Mouse (Mus musculus) cerebellum, adult 2 months (tissue): Measurements from ENCODE around the gene Cygb.

ENCODE experiments used
- CTCF ChIP-seq: fragments of 200-500 bp; IDR thresholded peaks from 2 replicates; pipeline ENCODE4 v1.5.1; 2011; ENCODE audit warnings: low read depth, mild to moderate bottlenecking, control low read depth, low read length, moderate library complexity, borderline replicate concordance; ENCODE audit not compliant: insufficient read depth
- POLR2A ChIP-seq: fragments of 200-500 bp; IDR thresholded peaks from 2 replicates; pipeline ENCODE4 v1.6.1; 2011; ENCODE audit warnings: low read length, control low read depth, borderline replicate concordance; ENCODE audit not compliant: insufficient read depth

DNA sequence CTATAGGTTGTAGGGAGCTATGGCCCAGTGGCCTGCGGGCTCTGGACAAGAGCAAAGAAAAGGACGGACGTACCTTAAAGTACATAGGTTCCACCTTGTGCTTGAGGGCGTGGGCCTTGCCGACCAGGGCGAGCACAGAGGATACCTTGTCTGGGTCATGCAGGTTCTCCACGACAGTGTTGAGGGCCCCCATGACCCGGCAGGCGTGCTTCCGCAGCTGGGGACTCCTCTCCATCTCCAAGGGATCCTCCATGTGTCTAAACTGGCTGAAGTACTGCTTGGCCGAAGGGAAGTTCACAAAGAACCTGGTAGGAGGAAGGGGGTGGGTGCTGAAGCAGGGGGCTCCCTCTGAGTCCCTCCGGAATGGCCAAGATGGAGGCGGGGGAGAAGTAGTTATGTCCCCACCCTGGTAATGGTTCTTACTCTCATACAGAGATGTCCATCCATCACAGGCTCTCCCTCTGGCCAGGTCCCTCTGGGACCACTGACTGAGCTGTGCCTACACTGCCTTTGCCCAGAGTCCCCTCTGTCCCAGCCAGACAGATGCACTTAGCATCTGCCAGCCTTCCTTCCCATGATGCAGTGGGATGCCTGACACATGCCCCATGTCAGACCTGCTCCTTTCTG lies 4.3 kb downstream of the Cygb start:
- TF ChIP-seq POLR2A = no peak
- no peak for TF ChIP-seq CTCF
